Mouse (Mus musculus) neural tube, embryonic 15.5 days (tissue): ENCODE data around the gene Mmp17. TPM values are rescaled to one million over a fixed set of nuclear protein-coding genes. Genes with fewer than 3 reads are reported as not detected.

Experiments
- ATAC-seq: fragments of 200-750 bp; cut with Nextera tagmentation; 2 replicates; pipeline ENCODE4 v1.8.0; 2017; ENCODE audit warnings: mild to moderate bottlenecking, moderate TSS enrichment, moderate library complexity; ENCODE audit not compliant: low FRiP score
- H3K27ac ChIP-seq: fragments of 300-500 bp; sonication (generic); replicated peaks from 2 replicates; pipeline ENCODE4 v1.5.1; 2015; ENCODE audit warnings: mild to moderate bottlenecking, inconsistent platforms
- H3K27me3 ChIP-seq: fragments of 300-500 bp; sonication (generic); replicated peaks from 2 replicates; pipeline ENCODE4 v1.6.1; 2015; ENCODE audit warnings: inconsistent platforms
- H3K36me3 ChIP-seq: fragments of 300-500 bp; sonication (generic); 2 replicates; pipeline ENCODE4 v1.6.1; 2015; ENCODE audit warnings: inconsistent platforms
- H3K4me1 ChIP-seq: fragments of 300-500 bp; sonication (generic); 2 replicates; pipeline ENCODE4 v1.6.1; 2015; ENCODE audit warnings: inconsistent platforms
- H3K4me2 ChIP-seq: fragments of 300-500 bp; sonication (generic); 2 replicates; pipeline ENCODE4 v1.6.1; 2015; ENCODE audit warnings: inconsistent platforms, mild to moderate bottlenecking, moderate library complexity
- H3K4me3 ChIP-seq: fragments of 300-500 bp; sonication (generic); replicated peaks from 2 replicates; pipeline ENCODE4 v1.5.1; 2015; ENCODE audit warnings: mild to moderate bottlenecking, inconsistent platforms
- H3K9ac ChIP-seq: fragments of 300-500 bp; sonication (generic); replicated peaks from 2 replicates; pipeline ENCODE4 v1.6.1; 2015; ENCODE audit warnings: mild to moderate bottlenecking, inconsistent platforms
- H3K9me3 ChIP-seq: fragments of 300-500 bp; sonication (generic); replicated peaks from 2 replicates; pipeline ENCODE4 v1.6.1; 2016; ENCODE audit warnings: inconsistent platforms
- WGBS: fragments of 180-500 bp; shearing (Covaris S2); methylation state at CpG from one replicate; pipeline ENCODE4 v1.1.7; 2015; ENCODE audit warnings: mixed read lengths; 5-methylcytosine and 5-hydroxymethylcytosine counted together
- polyA plus RNA-seq: library from polyadenylated mRNA; unstranded; fragments of >200 nt; fragmentation: Nextera tagmentation; extraction: Ambion mirVana; gene quantifications from 2 replicates; pipeline ENCODE4 v1.2.1, GENCODE M21; 2015

Gene Mmp17
- polyA plus RNA-seq, 1 experiment from 2014 or later: 12.0 TPM

- WGBS: 93% methylated on average over 15 of the region's 15 CpGs
- H3K4me1 ChIP-seq: no peaks in the 10 kb centered on the region
- H3K27ac ChIP-seq: no peak overlapping the region
- peaks cover 53% of the 10 kb centered on the region for H3K36me3 ChIP-seq
- no peak overlapping the region for H3K4me2 ChIP-seq
- H3K27me3 ChIP-seq: no peaks in the 10 kb centered on the region
- no peak overlapping the region for H3K4me3 ChIP-seq
- H3K9ac ChIP-seq: no peak overlapping the region
- H3K9me3 ChIP-seq: no peaks in the 10 kb centered on the region
- no peak for ATAC-seq
Observed at GRCm38 (mm10) chr5:129657931-129658330, 74.0 kb downstream of the Mmp17 start.

Other genes starting within 250 kb of the Mmp17 start
- 44.9 and 49.7 TPM in 2 replicates for gene Sfswap, start 82.9 kb upstream of the Mmp17 start, polyA plus RNA-seq
- gene Zfp11, start 85.9 kb downstream of the Mmp17 start, polyA plus RNA-seq: 6.5 and 6.6 TPM in 2 replicates
- not detected in 2 replicates for gene Sept14, start 124.3 kb downstream of the Mmp17 start, polyA plus RNA-seq
- gene Mrps17, start 131.3 kb downstream of the Mmp17 start, polyA plus RNA-seq: 169 and 174 TPM in 2 replicates
- gene Nipsnap2, start 140.9 kb downstream of the Mmp17 start, polyA plus RNA-seq: 94.9 and 95.7 TPM in 2 replicates
- gene Psph, start 203.3 kb downstream of the Mmp17 start, polyA plus RNA-seq: 33.9 and 35.0 TPM in 2 replicates